Mouse (Mus musculus) heart, postnatal 14 days (tissue): ENCODE results near the gene Retnla. TPM values are rescaled to one million over a fixed set of nuclear protein-coding genes. Genes with fewer than 3 reads are reported as not detected.
"Not testable (repeated sequence)": the region's sequence is repeated elsewhere in the genome, so short reads cannot be mapped to it uniquely, and the experiment has no call there.

Experiments
- DNase-seq, 2 experiments: peaks; one replicate each; pipeline ENCODE4 v3.0.0; 2021 to 2022
- intact Hi-C: fragments of 180-260 bp; cut with DNase I; formaldehyde crosslinking; loops from one replicate; pipeline ENCODE4 v1.15.1; 2025
- long read RNA-seq, 2 experiments: library from polyadenylated mRNA; stranded (forward); transcript quantifications; one replicate each; pipeline ENCODE4 v2.0.0; 2021
- total RNA-seq, 2 experiments: library from RNA; stranded (reverse); gene quantifications; 2 replicates each; pipeline ENCODE4 v1.2.3; 2021

Gene Retnla
- total RNA-seq, result 1 to 10 TPM; 3.7 to 6.8 TPM
- long read RNA-seq, experiment 1, partial matches to known transcripts, result 1 of 1 reads
- long read RNA-seq, experiment 1, other reads (novel, unspliced or antisense), result 0 of 1 reads
- long read RNA-seq, experiment 2, result 0 reads

- no peak for DNase-seq
- intact Hi-C loops, result no loop called here
Observed at GRCm38 (mm10) chr16:48842266-48842665, at the start of gene Retnla. Retnla (plus strand) TSS chr16:48842551.

- no peak for DNase-seq
- intact Hi-C loops, result no loop called here
Observed at GRCm38 (mm10) chr16:48798285-48798684, 44.1 kb upstream of the Retnla start.

DNA sequence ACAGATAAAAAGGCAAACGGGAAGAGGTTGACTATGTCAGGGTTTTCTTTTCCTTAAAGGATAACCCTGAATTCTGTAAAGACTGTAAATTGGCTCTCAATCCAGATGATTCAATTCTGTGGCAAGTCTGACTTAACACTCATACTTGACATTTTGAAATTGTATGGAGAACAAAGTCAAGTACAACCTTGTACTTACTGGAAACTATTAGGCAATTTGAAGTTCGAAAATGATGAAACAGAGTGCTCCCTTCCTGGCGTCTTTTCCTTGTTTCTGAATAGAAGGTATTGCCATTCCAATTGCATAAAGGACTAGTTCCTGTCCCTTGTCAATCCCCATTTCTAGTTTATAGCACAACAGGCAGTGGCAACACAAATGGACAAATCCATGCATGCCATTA lies 42.9 kb upstream of the Retnla start:
- no peak for DNase-seq
- intact Hi-C loops, result no loop called here

DNA sequence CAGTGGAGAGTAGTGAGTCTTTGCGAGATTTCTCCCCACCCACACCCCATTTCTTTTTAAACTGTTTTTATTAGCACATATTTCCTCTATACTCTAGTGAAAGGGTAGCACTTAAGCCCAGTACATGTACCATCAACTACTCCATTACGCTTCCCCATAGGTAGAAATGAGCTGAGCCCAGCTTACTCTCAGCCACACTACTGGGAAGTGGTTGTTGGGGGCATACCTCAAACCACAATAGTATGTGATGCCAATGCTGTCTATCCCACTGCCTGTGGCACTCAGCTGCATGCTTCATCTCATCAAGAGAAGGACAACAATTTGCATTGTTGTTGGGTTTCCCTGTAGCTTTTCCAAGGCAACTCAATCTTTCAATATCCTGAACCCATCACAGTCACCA lies 41.4 kb upstream of the Retnla start:
- no peak for DNase-seq
- intact Hi-C loops, result no loop called here

GRCm38 (mm10) chr16:48805412-48805811 lies 36.9 kb upstream of the Retnla start:
- intact Hi-C loops, result no loop called here

DNA sequence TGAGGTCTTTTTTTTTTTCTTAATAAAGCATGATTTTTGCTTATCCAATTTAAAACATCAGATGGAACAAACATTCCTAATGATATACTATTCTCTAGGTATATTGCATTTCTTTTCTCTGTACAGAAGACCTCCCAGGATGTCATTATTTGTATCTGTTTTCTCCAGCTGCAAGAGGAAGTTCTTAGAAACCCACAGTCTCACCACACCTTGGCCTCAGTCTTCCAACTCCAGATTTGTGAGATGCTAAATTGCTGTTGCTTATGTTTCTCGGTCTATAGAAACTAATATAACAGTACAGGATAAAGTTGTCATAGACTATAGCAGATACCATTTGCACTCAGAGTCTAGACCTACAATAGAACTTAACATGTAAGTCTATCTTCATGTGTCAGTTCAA lies 35.8 kb upstream of the Retnla start:
- DNase-seq, result no peak
- intact Hi-C loops, result no loop called here

More at GRCm38 (mm10) chr16:48805412-48805811, 36.9 kb upstream of the Retnla start:
- no peak for DNase-seq

DNA sequence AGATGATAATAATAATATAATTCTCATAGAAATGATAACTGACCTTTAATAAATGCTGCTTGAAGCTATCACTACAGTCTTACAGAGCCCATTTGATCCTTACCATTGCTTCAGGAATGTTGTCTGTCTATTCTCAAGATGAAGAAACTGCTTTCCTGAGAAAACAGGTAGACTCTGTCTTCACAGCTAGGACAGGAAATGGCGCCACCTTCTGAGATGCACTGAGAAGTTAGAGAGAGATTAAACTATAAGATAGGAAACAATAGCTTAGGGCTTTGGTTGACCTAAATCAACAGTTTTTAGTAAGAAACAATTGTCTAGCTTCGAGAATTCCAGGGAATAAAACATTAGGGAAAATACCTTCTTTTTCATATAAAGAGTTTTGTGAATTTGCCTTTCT lies 33.0 kb upstream of the Retnla start:
- no peak for DNase-seq
- intact Hi-C loops, result no loop called here

GRCm38 (mm10) chr16:48811881-48812436 lies 30.4 kb upstream of the Retnla start:
- intact Hi-C loops, result no loop called here
- DNase-seq, result no peak

GRCm38 (mm10) chr16:48816695-48817094 lies 25.7 kb upstream of the Retnla start, which contains the start of gene Retnlb:
Retnlb (plus strand) TSS chr16:48816856.
- no peak for DNase-seq
- intact Hi-C loops, result no loop called here

DNA sequence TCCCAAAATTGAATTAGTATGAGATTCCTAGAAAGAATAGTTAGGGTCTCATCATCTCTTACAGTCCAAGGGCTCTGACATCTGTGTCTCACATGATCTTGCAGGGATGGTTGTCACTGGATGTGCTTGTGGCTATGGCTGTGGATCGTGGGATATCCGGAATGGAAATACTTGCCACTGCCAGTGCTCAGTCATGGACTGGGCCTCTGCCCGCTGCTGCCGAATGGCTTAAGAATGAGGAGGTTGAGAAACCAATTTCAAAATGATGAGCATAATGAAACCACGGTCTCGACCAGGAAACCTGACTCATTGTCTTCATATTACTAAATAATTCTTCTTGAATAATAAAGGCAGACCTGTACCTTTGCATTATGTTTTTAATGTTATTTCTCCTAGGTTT lies 23.8 kb upstream of the Retnla start:
- no peak for DNase-seq
- intact Hi-C loops, result no loop called here

DNA sequence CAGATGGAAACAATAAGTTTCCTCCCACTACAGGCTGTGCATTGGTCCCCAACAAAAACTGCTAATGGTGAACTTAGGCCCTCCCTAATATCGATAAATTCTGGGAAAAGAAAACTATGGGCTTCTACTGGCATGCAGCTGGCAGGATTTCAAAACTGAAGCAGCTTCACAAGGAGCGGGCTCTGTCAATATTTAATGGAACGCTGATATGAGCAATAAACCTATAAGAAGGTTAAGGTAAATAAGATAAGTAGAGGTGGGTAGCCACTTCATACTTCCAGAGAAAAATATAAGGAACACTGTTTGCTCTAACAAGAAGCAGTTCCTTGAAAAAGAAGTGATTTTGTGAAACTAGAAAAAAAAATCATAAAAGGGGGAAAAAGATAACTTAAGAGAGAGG lies 15.9 kb upstream of the Retnla start:
- no peak for DNase-seq
- intact Hi-C loops, result no loop called here

DNA sequence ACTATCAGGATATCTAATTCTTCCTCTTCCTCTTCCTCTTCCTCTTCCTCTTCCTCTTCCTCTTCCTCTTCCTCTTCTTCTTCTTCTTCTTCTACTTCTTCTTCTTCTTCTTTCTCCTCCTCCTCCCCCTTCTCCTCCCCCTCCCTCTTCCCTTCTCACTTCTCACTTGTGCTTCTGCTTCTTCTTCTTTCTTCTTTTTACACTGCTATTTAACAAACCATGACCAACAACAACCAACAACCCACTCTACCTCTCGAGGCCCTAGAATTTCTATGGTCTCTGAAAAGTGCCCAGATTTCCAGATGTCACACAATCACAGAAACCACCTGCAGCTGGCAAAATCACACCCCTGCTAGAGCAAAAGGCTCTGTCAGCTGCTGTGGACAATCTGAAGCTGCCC lies 14.7 kb upstream of the Retnla start:
- intact Hi-C loops, result no loop called here
- no peak for DNase-seq

DNA sequence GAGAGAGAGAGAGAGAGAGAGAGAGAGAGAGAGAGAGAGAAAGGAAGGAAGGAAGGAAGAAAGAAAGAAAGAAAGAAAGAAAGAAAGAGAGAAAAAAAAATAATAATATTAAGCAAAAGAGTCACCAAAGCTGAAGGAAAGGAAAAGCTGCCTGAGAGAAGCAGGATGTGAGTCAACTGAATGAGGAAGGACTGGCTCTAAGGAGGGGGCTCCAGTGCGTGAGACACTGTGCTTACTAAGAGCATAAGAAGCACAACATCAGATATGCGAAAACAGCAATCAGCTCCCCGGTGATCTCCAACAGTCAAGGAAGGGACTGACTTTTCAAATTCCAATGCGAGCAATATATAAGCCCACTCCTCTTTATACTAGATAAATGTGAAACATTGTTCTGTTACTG lies 13.3 kb upstream of the Retnla start:
- intact Hi-C loops, result no loop called here
- no peak for DNase-seq

DNA sequence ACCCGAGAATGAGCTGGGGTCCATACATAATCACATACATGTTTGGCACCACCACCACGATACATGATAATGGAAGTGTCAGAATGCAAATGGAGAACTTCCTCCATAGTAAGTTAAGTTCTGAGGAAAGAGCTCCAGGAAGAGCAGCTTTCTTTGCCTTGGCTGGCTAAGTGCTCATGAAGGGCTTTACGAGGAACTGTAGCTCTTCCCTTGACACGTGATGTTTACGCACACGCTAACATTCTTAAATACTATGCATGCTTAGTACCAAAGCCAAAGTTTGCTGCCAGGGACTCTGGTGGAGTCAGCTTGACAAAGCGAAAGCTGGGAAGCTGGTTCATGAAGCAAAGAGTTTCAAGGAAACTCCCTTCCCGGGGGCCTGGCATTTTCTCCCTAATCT lies 10.3 kb upstream of the Retnla start:
- DNase-seq, result no peak
- intact Hi-C loops, result no loop called here

DNA sequence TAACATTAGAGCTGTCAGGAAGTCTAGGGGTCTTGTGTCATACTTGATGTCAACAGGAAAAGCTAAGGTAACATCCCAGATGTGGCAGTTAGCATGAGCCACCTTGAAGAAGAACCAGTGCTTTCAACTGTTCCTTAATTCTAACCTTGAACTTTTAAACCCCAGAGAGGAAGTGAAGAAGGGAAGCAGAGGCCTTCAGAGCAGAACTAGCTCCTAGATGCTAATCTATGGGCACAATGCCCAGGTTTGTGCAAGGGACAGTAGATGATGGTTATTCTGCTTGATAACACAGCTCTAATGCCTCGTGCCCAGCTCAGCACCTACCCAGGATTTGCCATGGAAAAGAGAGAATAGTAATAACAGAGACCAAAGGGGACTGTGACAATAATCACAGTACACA lies 8.7 kb upstream of the Retnla start:
- DNase-seq, result not testable (repeated sequence)

DNA sequence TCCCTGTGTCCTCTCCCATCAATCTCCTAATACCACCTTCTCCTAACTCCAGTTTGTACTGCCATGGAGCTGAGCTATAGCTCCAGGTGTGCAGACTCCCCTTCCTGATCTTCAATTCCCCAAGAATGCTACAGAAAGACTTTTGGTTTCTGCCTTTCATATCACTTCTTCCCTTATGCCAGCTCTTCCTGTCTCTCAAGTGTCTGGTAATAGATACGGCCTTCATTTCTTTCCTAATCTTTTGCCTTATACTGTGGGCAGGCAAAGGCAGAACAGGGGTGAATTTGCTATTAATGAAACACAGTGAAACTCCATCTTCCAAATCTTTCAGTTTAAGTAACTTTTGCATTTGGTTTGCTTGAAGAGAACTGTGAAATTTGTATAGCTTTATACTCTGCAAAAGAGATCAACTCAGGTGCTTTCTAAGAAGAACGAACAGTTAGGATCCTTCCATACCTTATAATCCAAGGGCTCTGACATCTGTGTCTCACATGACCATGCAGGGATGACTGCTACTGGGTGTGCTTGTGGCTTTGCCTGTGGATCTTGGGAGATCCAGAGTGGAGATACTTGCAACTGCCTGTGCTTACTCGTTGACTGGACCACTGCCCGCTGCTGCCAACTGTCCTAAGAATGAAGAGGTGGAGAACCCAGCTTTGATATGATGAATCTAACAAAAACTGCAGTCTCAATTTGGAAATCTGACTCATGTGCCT lies 1.5 kb downstream of the Retnla start:
- intact Hi-C loops, result no loop called here
- DNase-seq, result no peak

More for the DNA sequence above, 8.7 kb upstream of the Retnla start:
- intact Hi-C loops, result not testable (repeated sequence)

DNA sequence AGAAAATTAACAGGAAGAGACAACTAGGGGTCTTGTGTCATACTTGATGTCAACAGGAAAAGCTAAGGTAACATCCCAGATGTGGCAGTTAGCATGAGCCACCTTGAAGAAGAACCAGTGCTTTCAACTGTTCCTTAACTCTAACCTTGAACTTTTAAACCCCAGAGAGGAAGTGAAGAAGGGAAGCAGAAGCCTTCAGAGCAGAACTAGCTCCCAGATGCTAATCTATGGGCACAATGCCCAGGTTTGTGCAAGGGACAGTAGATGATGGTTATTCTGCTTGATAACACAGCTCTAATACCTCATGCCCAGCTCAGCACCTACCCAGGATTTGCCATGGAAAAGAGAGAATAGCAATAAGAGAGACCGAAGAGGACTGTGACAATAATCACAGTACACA lies 22.7 kb downstream of the Retnla start:
- DNase-seq, result peak; percentile 0 to 1
- intact Hi-C loops, result not testable (repeated sequence)

- DNase-seq, result no peak
- intact Hi-C loops, result no loop called here
Observed at GRCm38 (mm10) chr16:48867690-48868089, 25.3 kb downstream of the Retnla start.

DNA sequence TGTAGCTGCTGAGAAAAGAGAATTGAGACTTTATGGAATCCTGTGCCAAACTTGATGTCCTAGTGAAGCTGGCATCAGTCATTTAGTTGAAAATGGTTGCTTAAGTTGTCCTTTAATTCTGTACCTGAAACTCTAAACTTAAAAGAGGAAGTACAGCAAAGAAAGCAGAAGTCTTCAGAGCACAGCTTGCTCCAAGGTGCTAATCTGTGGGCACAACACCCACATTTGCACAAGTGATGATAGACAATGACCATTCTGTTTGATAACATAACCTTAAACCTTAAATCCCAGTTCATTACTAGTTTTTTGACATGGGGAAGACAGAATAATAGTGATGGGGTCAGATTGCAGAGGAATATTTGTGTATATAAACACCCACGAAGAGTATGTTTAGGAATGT lies 26.3 kb downstream of the Retnla start:
- DNase-seq, result no peak
- intact Hi-C loops, result no loop called here

DNA sequence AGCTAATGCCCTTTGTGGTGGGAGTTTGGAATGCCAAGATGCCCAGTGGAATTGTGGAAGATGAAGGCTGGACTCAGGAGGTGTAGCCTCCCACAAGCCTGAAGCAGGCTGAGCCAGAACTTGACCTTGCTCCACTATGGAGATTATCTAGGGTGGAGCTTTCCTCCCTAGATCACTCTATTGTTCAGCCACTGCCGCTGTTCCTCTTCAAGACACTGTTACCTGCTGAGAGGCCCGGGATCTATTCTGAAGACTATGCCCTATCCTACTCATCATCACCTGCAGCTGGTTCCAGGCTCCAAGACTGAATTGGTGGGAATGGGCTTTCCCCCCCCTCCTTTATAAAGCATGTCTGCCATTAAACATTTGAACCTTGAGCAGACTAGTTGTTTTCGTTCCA lies 27.3 kb downstream of the Retnla start:
- no peak for DNase-seq
- intact Hi-C loops, result no loop called here

- intact Hi-C loops, result no loop called here
- DNase-seq, result no peak
Observed at GRCm38 (mm10) chr16:48871754-48872153, 29.4 kb downstream of the Retnla start.

DNA sequence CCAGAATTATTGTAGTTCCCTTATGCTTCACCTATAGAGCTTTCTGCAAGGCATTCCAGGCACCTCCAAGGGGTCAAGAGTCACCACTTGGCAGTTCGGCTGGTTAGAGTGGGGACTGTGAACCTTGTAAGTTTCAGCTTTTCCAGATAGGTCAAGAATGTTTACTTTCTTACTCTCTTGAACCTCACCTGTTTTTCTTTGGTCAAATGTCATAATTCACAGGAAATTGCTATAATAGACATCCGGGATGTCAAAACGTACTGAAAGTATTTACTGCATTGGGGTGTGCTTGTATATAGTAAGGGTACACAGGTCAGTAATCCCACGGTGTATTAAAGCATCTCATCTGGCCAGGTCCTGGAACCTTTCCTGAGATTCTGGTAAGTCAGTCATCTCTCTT lies 30.0 kb downstream of the Retnla start, which contains the start of gene Retnlg:
Gene Retnlg, plus strand, starts transcription at position 301 of the 400 bp plus-strand sequence.
- DNase-seq, result no peak
- intact Hi-C loops, result no loop called here
